In the genomic region with DNA sequence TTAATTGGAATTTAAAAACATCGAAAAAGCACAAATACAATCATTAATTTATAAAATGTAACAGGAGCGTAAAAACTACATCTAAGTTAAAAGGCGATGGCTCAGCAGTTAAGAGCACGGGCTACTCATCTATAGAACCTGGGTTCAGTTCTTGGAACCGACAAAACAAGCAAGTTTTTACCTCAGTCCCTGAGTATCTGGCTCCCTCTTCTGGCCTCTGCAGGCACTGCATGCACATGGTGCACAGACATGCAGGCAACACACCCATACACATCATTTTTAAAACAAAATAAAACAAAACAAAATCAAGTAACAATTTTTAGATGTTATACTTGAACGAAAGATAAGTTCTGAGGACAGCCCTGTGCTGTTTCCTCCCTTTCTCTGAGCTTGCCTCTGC, we compare ENCODE assay signal across 10 mouse cellular contexts.
DNase-seq lines count a peak whose midpoint lies in the region; ATAC-seq and TF ChIP-seq lines count a peak whose summit lies in the region.
"Had no signal": no experiment of that assay in that cellular context is flagged by ENCODE, and none has a peak within 500 bp of the region (broad histone marks: within the 10 kb centered on the region; RNA-seq: fewer than 3 reads in every experiment).

No protein-coding gene starts in this region.

- TF ChIP-seq CTCF in heart, postnatal 0 days (IDR thresholded peaks at IDR 0.05; ENCODE audit: low read depth): peak; percentile 46
- TF ChIP-seq CTCF in midbrain, postnatal 0 days (IDR thresholded peaks at IDR 0.05): peak; percentile 65

- 96% methylated on average over 6 of the region's 6 CpGs for WGBS in heart, postnatal 0 days
- WGBS in midbrain, postnatal 0 days: 96% methylated on average over 6 of the region's 6 CpGs
- WGBS in midbrain, embryonic 16.5 days: 96% methylated on average over 6 of the region's 6 CpGs

- no peak overlapping the region for H3K27ac ChIP-seq in heart, postnatal 0 days (ENCODE audit: low read depth)
- no peak overlapping the region for H3K27ac ChIP-seq in midbrain, postnatal 0 days (ENCODE audit: low read depth, low read length)
- no peak overlapping the region for H3K27ac ChIP-seq in midbrain, embryonic 16.5 days (ENCODE audit: low read length)
- H3K27ac ChIP-seq: hindbrain, embryonic 15.5 days; liver, embryonic 15.5 days had no signal

- peaks cover 8% of the 10 kb centered on the region for H3K36me3 ChIP-seq in heart, postnatal 0 days (replicated peaks; ENCODE audit: control insufficient read depth, insufficient read depth, low read length)
- no peaks in the 10 kb centered on the region for H3K36me3 ChIP-seq in midbrain, postnatal 0 days (ENCODE audit: insufficient read depth, low read length)
- H3K36me3 ChIP-seq in midbrain, embryonic 16.5 days (ENCODE audit: control insufficient read depth, insufficient read depth, low read length): peaks cover 2% of the 10 kb centered on the region; the same call in 1 of the 2 replicates
- H3K36me3 ChIP-seq: liver, embryonic 15.5 days had no signal

- H3K27me3 ChIP-seq in heart, postnatal 0 days (ENCODE audit: control insufficient read depth, insufficient read depth, low read length): no peaks in the 10 kb centered on the region
- H3K27me3 ChIP-seq in midbrain, postnatal 0 days (ENCODE audit: insufficient read depth, low read length): no peaks in the 10 kb centered on the region
- H3K27me3 ChIP-seq in midbrain, embryonic 16.5 days (ENCODE audit: control insufficient read depth, insufficient read depth, low read depth, low read length): no peaks in the 10 kb centered on the region
- H3K27me3 ChIP-seq: hindbrain, embryonic 15.5 days; liver, embryonic 15.5 days had no signal

- TF ChIP-seq EP300 in heart, postnatal 0 days (IDR thresholded peaks at IDR 0.05; ENCODE audit: low read depth): no peak

- no peak overlapping the region for H3K4me2 ChIP-seq in heart, postnatal 0 days (ENCODE audit: low read depth, low read length)
- no peak overlapping the region for H3K4me2 ChIP-seq in midbrain, postnatal 0 days (ENCODE audit: low read depth, low read length, poor library complexity, severe bottlenecking)
- no peak overlapping the region for H3K4me2 ChIP-seq in midbrain, embryonic 16.5 days (ENCODE audit: low read length)
- H3K4me2 ChIP-seq: hindbrain, embryonic 15.5 days; liver, embryonic 15.5 days had no signal

- no peaks in the 10 kb centered on the region for H3K4me1 ChIP-seq in heart, postnatal 0 days (ENCODE audit: control insufficient read depth, insufficient read depth)
- no peaks in the 10 kb centered on the region for H3K4me1 ChIP-seq in midbrain, postnatal 0 days (ENCODE audit: insufficient read depth, low read length)
- H3K4me1 ChIP-seq in midbrain, embryonic 16.5 days (ENCODE audit: control insufficient read depth, insufficient read depth, low read length): no peaks in the 10 kb centered on the region
- H3K4me1 ChIP-seq: hindbrain, embryonic 15.5 days; liver, embryonic 15.5 days had no signal

- no peak for DNase-seq in heart, postnatal 0 days (ENCODE audit: low spot score)
- DNase-seq in heart, adult 8-10 months (ENCODE audit: low spot score): no peak
- DNase-seq in midbrain, postnatal 0 days (ENCODE audit: low spot score): no peak
- peak; percentile 42 for DNase-seq in thymus, postnatal 0 days (ENCODE audit: low spot score)
- no peak for DNase-seq in layer of hippocampus, adult 9-11 months
- DNase-seq in layer of hippocampus, postnatal 36 days: no peak

- H3K9ac ChIP-seq in heart, postnatal 0 days (replicated peaks; ENCODE audit: low read depth, low read length): no peak overlapping the region
- no peak overlapping the region for H3K9ac ChIP-seq in midbrain, postnatal 0 days (replicated peaks; ENCODE audit: low read length, poor library complexity, severe bottlenecking)
- no peak overlapping the region for H3K9ac ChIP-seq in midbrain, embryonic 16.5 days (ENCODE audit: low read depth, low read length)
- H3K9ac ChIP-seq: hindbrain, embryonic 15.5 days; liver, embryonic 15.5 days had no signal

- ATAC-seq in heart, postnatal 0 days (ENCODE audit: insufficient read depth, low read depth): no peak
- no peak for ATAC-seq in midbrain, postnatal 0 days (ENCODE audit: low FRiP score)
- ATAC-seq in midbrain, embryonic 16.5 days: no peak
- ATAC-seq in common myeloid progenitor, adult 5-6 weeks (replicated peaks; ENCODE audit: low read depth, poor library complexity, severe bottlenecking): peak; percentile 58; the same call in 1 of the 2 replicates

- H3K4me3 ChIP-seq in heart, postnatal 0 days (ENCODE audit: low read depth, low read length): no peak overlapping the region
- no peak overlapping the region for H3K4me3 ChIP-seq in midbrain, postnatal 0 days (ENCODE audit: low read depth, low read length)
- H3K4me3 ChIP-seq in midbrain, embryonic 16.5 days (ENCODE audit: low read depth, low read length): no peak overlapping the region
- H3K4me3 ChIP-seq: hindbrain, embryonic 15.5 days; liver, embryonic 15.5 days had no signal

- no peaks in the 10 kb centered on the region for H3K9me3 ChIP-seq in heart, postnatal 0 days (replicated peaks; ENCODE audit: control insufficient read depth, low read length)
- H3K9me3 ChIP-seq in midbrain, postnatal 0 days (ENCODE audit: low read length): no peaks in the 10 kb centered on the region
- H3K9me3 ChIP-seq in midbrain, embryonic 16.5 days (replicated peaks; ENCODE audit: control insufficient read depth, low read length, poor library complexity, severe bottlenecking): peaks cover 3% of the 10 kb centered on the region; the same call in 1 of the 2 replicates
- H3K9me3 ChIP-seq: hindbrain, embryonic 15.5 days; liver, embryonic 15.5 days had no signal
